Mouse (Mus musculus): ENCODE measurements around the gene Sympk. TPM values are rescaled to one million over a fixed set of nuclear protein-coding genes. Genes with fewer than 3 reads are reported as not detected.

The Sympk gene
- polyA plus RNA-seq, 1 experiment from 2014 or later = 26.7 TPM

DNA sequence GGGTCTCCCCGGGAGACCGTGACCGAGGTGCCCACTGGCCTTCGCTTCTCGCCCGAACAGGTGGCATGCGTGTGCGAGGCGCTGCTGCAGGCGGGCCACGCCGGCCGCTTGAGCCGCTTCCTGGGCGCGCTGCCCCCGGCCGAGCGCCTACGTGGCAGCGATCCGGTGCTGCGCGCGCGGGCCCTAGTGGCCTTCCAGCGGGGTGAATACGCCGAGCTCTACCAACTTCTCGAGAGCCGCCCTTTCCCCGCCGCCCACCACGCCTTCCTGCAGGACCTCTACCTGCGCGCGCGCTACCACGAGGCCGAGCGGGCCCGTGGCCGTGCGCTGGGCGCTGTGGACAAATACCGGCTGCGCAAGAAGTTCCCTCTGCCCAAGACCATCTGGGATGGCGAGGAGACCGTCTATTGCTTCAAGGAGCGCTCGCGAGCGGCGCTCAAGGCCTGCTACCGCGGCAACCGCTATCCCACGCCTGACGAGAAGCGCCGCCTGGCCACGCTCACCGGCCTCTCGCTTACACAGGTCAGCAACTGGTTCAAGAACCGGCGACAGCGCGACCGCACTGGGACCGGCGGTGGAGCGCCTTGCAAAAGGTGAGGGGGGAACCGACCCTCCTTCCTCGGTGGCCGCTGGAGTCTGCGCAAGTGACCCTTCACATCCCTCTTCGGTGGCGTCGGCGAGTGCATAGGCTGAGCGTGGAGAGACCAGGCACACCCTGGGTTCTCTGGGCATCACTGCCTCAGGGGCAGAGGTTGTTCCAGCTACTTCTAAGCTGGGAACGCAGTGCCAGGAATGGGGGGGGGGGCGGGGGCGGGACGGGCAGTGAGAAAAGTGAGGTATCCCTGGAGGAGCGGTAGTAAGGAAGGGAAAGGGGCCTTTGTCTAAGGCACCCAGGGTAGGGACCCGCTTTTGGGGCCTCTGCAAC lies 70.9 kb downstream of the Sympk start:
- WGBS = under 1% methylated on average over 77 of the region's 87 CpGs
- Histone ChIP-seq H3K4me2 (replicated peaks; ENCODE audit: low read depth, low read length) (peak overlapping the region; percentile 95), H3K9ac (ENCODE audit: low read depth, low read length) (peak overlapping the region; percentile 92), H3K9me3 (ENCODE audit: control insufficient read depth, low read length) (no peaks in the 10 kb centered on the region), H3K27me3 (ENCODE audit: control insufficient read depth, insufficient read depth, low read length) (no peaks in the 10 kb centered on the region), H3K36me3 (ENCODE audit: control insufficient read depth, insufficient read depth, low read length) (peaks cover 22% of the 10 kb centered on the region), H3K4me3 (ENCODE audit: low read length) (peak overlapping the region; percentile 78), H3K4me1 (ENCODE audit: control insufficient read depth, insufficient read depth, low read length) (peaks cover 33% of the 10 kb centered on the region), H3K27ac (ENCODE audit: low read depth, low read length) (peak overlapping the region; percentile 87)
- ATAC-seq (ENCODE audit: low FRiP score, low TSS enrichment) = 0 out of 2 replicates have a peak, but pooled peaks have one; percentile 1

GRCm38 (mm10) chr7:19095751-19096110 lies 71.6 kb downstream of the Sympk start:
- peak overlapping the region; percentile 95 for H3K4me2 ChIP-seq (replicated peaks; ENCODE audit: low read depth, low read length)
- peak; percentile 15 for ATAC-seq (ENCODE audit: low FRiP score, low TSS enrichment)
- no peaks in the 10 kb centered on the region for H3K9me3 ChIP-seq (ENCODE audit: control insufficient read depth, low read length)
- H3K4me1 ChIP-seq (ENCODE audit: control insufficient read depth, insufficient read depth, low read length) = peaks cover 33% of the 10 kb centered on the region
- H3K4me3 ChIP-seq (ENCODE audit: low read length) = peak overlapping the region; percentile 78
- H3K27me3 ChIP-seq (ENCODE audit: control insufficient read depth, insufficient read depth, low read length) = no peaks in the 10 kb centered on the region
- peaks cover 16% of the 10 kb centered on the region for H3K36me3 ChIP-seq (ENCODE audit: control insufficient read depth, insufficient read depth, low read length)
- 0% methylated on average over 19 of the region's 19 CpGs for WGBS
- H3K27ac ChIP-seq (ENCODE audit: low read depth, low read length) = peak overlapping the region; percentile 87
- peak overlapping the region; percentile 92 for H3K9ac ChIP-seq (ENCODE audit: low read depth, low read length)

DNA sequence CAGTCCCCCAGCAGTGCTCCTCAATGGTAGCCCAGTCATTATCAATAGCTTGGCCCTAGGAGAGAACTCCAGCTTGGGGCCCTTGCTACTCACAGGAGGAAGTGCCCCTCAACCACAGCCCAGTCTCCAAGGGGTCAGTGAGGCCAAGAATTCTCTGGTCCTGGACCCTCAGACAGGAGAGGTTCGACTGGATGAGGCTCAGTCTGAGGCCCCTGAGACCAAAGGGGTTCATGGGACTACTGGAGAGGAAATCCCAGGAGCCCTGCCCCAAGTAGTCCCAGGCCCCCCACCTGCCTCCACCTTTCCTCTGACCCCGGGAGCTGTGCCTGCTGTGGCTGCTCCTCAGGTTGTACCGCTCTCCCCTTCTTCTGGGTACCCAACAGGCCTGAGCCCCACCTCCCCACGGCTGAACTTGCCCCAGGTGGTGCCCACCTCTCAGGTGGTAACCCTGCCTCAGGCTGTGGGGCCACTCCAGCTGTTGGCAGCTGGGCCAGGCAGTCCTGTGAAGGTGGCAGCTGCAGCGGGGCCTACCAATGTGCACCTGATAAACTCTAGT lies 72.3 kb downstream of the Sympk start:
- WGBS = 48% methylated on average over 5 of the region's 5 CpGs
- Histone ChIP-seq H3K4me1 (ENCODE audit: control insufficient read depth, insufficient read depth, low read length) (peaks cover 33% of the 10 kb centered on the region), H3K9me3 (ENCODE audit: control insufficient read depth, low read length) (no peaks in the 10 kb centered on the region), H3K9ac (ENCODE audit: low read depth, low read length) (peak overlapping the region; percentile 92), H3K4me3 (ENCODE audit: low read length) (peak overlapping the region; percentile 78), H3K27me3 (ENCODE audit: control insufficient read depth, insufficient read depth, low read length) (no peaks in the 10 kb centered on the region), H3K36me3 (ENCODE audit: control insufficient read depth, insufficient read depth, low read length) (peaks cover 15% of the 10 kb centered on the region), H3K27ac (ENCODE audit: low read depth, low read length) (peak overlapping the region; percentile 87), H3K4me2 (replicated peaks; ENCODE audit: low read depth, low read length) (peak overlapping the region; percentile 95)
- no peak for ATAC-seq (ENCODE audit: low FRiP score, low TSS enrichment)

GRCm38 (mm10) chr7:19097217-19097616 lies 73.0 kb downstream of the Sympk start:
- Histone ChIP-seq H3K9me3 (ENCODE audit: control insufficient read depth, low read length) (no peaks in the 10 kb centered on the region), H3K27ac (ENCODE audit: low read depth, low read length) (no peak overlapping the region), H3K4me1 (ENCODE audit: control insufficient read depth, insufficient read depth, low read length) (peaks cover 28% of the 10 kb centered on the region), H3K36me3 (ENCODE audit: control insufficient read depth, insufficient read depth, low read length) (peaks cover 10% of the 10 kb centered on the region), H3K9ac (ENCODE audit: low read depth, low read length) (no peak overlapping the region), H3K4me2 (replicated peaks; ENCODE audit: low read depth, low read length) (no peak overlapping the region), H3K27me3 (ENCODE audit: control insufficient read depth, insufficient read depth, low read length) (no peaks in the 10 kb centered on the region), H3K4me3 (ENCODE audit: low read length) (no peak overlapping the region)
- no peak for ATAC-seq (ENCODE audit: low FRiP score, low TSS enrichment)
- 51% methylated on average over 2 of the region's 2 CpGs for WGBS

- Histone ChIP-seq H3K9me3 (ENCODE audit: control insufficient read depth, low read length) (no peaks in the 10 kb centered on the region), H3K4me3 (ENCODE audit: low read length) (no peak overlapping the region), H3K9ac (ENCODE audit: low read depth, low read length) (no peak overlapping the region), H3K27ac (ENCODE audit: low read depth, low read length) (no peak overlapping the region), H3K4me1 (ENCODE audit: control insufficient read depth, insufficient read depth, low read length) (peaks cover 22% of the 10 kb centered on the region), H3K36me3 (ENCODE audit: control insufficient read depth, insufficient read depth, low read length) (peaks cover 10% of the 10 kb centered on the region), H3K4me2 (replicated peaks; ENCODE audit: low read depth, low read length) (no peak overlapping the region), H3K27me3 (ENCODE audit: control insufficient read depth, insufficient read depth, low read length) (no peaks in the 10 kb centered on the region)
- ATAC-seq (ENCODE audit: low FRiP score, low TSS enrichment) = no peak
Observed at GRCm38 (mm10) chr7:19097863-19098262, 73.7 kb downstream of the Sympk start.

GRCm38 (mm10) chr7:19098811-19099210 lies 74.6 kb downstream of the Sympk start:
- Histone ChIP-seq H3K27ac (ENCODE audit: low read depth, low read length) (no peak overlapping the region), H3K4me3 (ENCODE audit: low read length) (no peak overlapping the region), H3K36me3 (ENCODE audit: control insufficient read depth, insufficient read depth, low read length) (peaks cover 10% of the 10 kb centered on the region), H3K4me2 (replicated peaks; ENCODE audit: low read depth, low read length) (no peak overlapping the region), H3K9ac (ENCODE audit: low read depth, low read length) (no peak overlapping the region), H3K9me3 (ENCODE audit: control insufficient read depth, low read length) (no peaks in the 10 kb centered on the region), H3K4me1 (ENCODE audit: control insufficient read depth, insufficient read depth, low read length) (peaks cover 18% of the 10 kb centered on the region), H3K27me3 (ENCODE audit: control insufficient read depth, insufficient read depth, low read length) (no peaks in the 10 kb centered on the region)
- no peak for ATAC-seq (ENCODE audit: low FRiP score, low TSS enrichment)
- WGBS = 74% methylated on average over 7 of the region's 7 CpGs

GRCm38 (mm10) chr7:19100290-19100689 lies 76.1 kb downstream of the Sympk start:
- Histone ChIP-seq H3K36me3 (ENCODE audit: control insufficient read depth, insufficient read depth, low read length) (peaks cover 10% of the 10 kb centered on the region), H3K27ac (ENCODE audit: low read depth, low read length) (no peak overlapping the region), H3K9ac (ENCODE audit: low read depth, low read length) (no peak overlapping the region), H3K9me3 (ENCODE audit: control insufficient read depth, low read length) (no peaks in the 10 kb centered on the region), H3K4me2 (replicated peaks; ENCODE audit: low read depth, low read length) (no peak overlapping the region), H3K4me1 (ENCODE audit: control insufficient read depth, insufficient read depth, low read length) (peaks cover 18% of the 10 kb centered on the region), H3K27me3 (ENCODE audit: control insufficient read depth, insufficient read depth, low read length) (no peaks in the 10 kb centered on the region), H3K4me3 (ENCODE audit: low read length) (no peak overlapping the region)
- no peak for ATAC-seq (ENCODE audit: low FRiP score, low TSS enrichment)
- 73% methylated on average over 1 of the region's 1 CpGs for WGBS

GRCm38 (mm10) chr7:19103741-19104140 lies 79.6 kb downstream of the Sympk start:
- H3K4me2 ChIP-seq (replicated peaks; ENCODE audit: low read depth, low read length) = no peak overlapping the region
- no peaks in the 10 kb centered on the region for H3K27me3 ChIP-seq (ENCODE audit: control insufficient read depth, insufficient read depth, low read length)
- no peaks in the 10 kb centered on the region for H3K36me3 ChIP-seq (ENCODE audit: control insufficient read depth, insufficient read depth, low read length)
- no peaks in the 10 kb centered on the region for H3K9me3 ChIP-seq (ENCODE audit: control insufficient read depth, low read length)
- no peak overlapping the region for H3K4me3 ChIP-seq (ENCODE audit: low read length)
- ATAC-seq (ENCODE audit: low FRiP score, low TSS enrichment) = no peak
- H3K9ac ChIP-seq (ENCODE audit: low read depth, low read length) = no peak overlapping the region
- no peak overlapping the region for H3K27ac ChIP-seq (ENCODE audit: low read depth, low read length)
- no peaks in the 10 kb centered on the region for H3K4me1 ChIP-seq (ENCODE audit: control insufficient read depth, insufficient read depth, low read length)
